Mouse (Mus musculus) common myeloid progenitor, adult 5-6 weeks (primary cell): Measurements from ENCODE around the gene Eif4e2. TPM values are rescaled to one million over a fixed set of nuclear protein-coding genes. Genes with fewer than 3 reads are reported as not detected.
A peak's percentile ranks its signal among the peaks of the same experiment; 100 is the strongest.

ENCODE experiments used
- ATAC-seq: replicated peaks from 2 replicates; pipeline ENCODE4 v1.8.0; 2016; ENCODE audit warnings: low read depth, mild to moderate bottlenecking, moderate TSS enrichment, inconsistent platforms; ENCODE audit not compliant: poor library complexity, severe bottlenecking
- total RNA-seq: library from RNA; stranded (forward); fragments of 200-1000, 187-1606 nt; gene quantifications from 2 replicates; pipeline ENCODE4 v1.2.3, GENCODE M21; 2017

Eif4e2 gene
- total RNA-seq, 1 experiment from 2014 or later, result 147 TPM

- ATAC-seq, result no peak
Measured at GRCm38 (mm10) chr1:87200811-87201210, 12.9 kb upstream of the Eif4e2 start.

- no peak for ATAC-seq
Measured at GRCm38 (mm10) chr1:87201848-87202247, 11.9 kb upstream of the Eif4e2 start.

- ATAC-seq, result no peak
Measured at GRCm38 (mm10) chr1:87203779-87204178, 9.9 kb upstream of the Eif4e2 start.

- ATAC-seq, result no peak
Measured at GRCm38 (mm10) chr1:87204465-87204864, 9.2 kb upstream of the Eif4e2 start, which contains the start of gene Chrng. TSS of gene Chrng (plus strand) at chr1:87204657.

GRCm38 (mm10) chr1:87205038-87205437 lies 8.7 kb upstream of the Eif4e2 start:
- ATAC-seq, result no peak

- no peak for ATAC-seq
Measured at GRCm38 (mm10) chr1:87205502-87205901, 8.2 kb upstream of the Eif4e2 start.

- peak; percentile 67 for ATAC-seq
Measured at GRCm38 (mm10) chr1:87206339-87206738, 7.4 kb upstream of the Eif4e2 start.

GRCm38 (mm10) chr1:87211431-87211830 lies 2.3 kb upstream of the Eif4e2 start:
- ATAC-seq, result no peak

GRCm38 (mm10) chr1:87214748-87215147 lies 1.0 kb downstream of the Eif4e2 start:
- ATAC-seq, result no peak

- ATAC-seq, result no peak
Measured at GRCm38 (mm10) chr1:87217938-87218337, 4.2 kb downstream of the Eif4e2 start.

- no peak for ATAC-seq
Measured at GRCm38 (mm10) chr1:87225739-87226138, 12.0 kb downstream of the Eif4e2 start.

GRCm38 (mm10) chr1:87226409-87227159 lies 12.9 kb downstream of the Eif4e2 start:
- ATAC-seq, result no peak

GRCm38 (mm10) chr1:87227160-87227550 lies 13.4 kb downstream of the Eif4e2 start:
- ATAC-seq, result no peak

GRCm38 (mm10) chr1:87230606-87231005 lies 16.9 kb downstream of the Eif4e2 start:
- ATAC-seq, result no peak

- ATAC-seq, result no peak
Measured at GRCm38 (mm10) chr1:87232197-87232596, 18.5 kb downstream of the Eif4e2 start.

GRCm38 (mm10) chr1:87239056-87239455 lies 25.3 kb downstream of the Eif4e2 start:
- no peak for ATAC-seq

GRCm38 (mm10) chr1:87243021-87243420 lies 29.3 kb downstream of the Eif4e2 start:
- ATAC-seq, result no peak

GRCm38 (mm10) chr1:87245430-87245829 lies 31.7 kb downstream of the Eif4e2 start:
- no peak for ATAC-seq

GRCm38 (mm10) chr1:87245929-87246815 lies 32.5 kb downstream of the Eif4e2 start:
- peak; percentile 90 for ATAC-seq

GRCm38 (mm10) chr1:87252040-87252609 lies 38.4 kb downstream of the Eif4e2 start:
- peak; percentile 89 for ATAC-seq

GRCm38 (mm10) chr1:87255173-87255572 lies 41.5 kb downstream of the Eif4e2 start:
- no peak for ATAC-seq
